35 mouse cellular contexts compared by ENCODE assay signal in genomic region chr1:38891444-38891843, GRCm38 (mm10). TPM values are rescaled to one million over a fixed set of nuclear protein-coding genes. Genes with fewer than 3 reads are reported as not detected.
"Had no signal": no experiment of that assay in that cellular context is flagged by ENCODE, and none has a peak within 500 bp of the region (broad histone marks: within the 10 kb centered on the region; RNA-seq: fewer than 3 reads in every experiment).

No protein-coding gene starts in this region.

- H3K36me3 ChIP-seq: kidney, embryonic 15.5 days; liver, embryonic 13.5 days had no signal

- H3K27ac ChIP-seq: kidney, embryonic 15.5 days; left cerebral cortex, adult 2 months; liver, embryonic 13.5 days; midbrain, embryonic 10.5 days; midbrain, embryonic 13.5 days; neural tube, embryonic 13.5 days; stomach, postnatal 0 days had no signal

- H3K4me1 ChIP-seq: kidney, embryonic 15.5 days; liver, embryonic 13.5 days had no signal

- H3K9me3 ChIP-seq: kidney, embryonic 15.5 days; liver, embryonic 13.5 days; midbrain, embryonic 10.5 days; midbrain, embryonic 13.5 days; neural tube, embryonic 13.5 days had no signal

- ATAC-seq: midbrain, embryonic 13.5 days; midbrain, embryonic 16.5 days had no signal

- DNase-seq: kidney, adult 8-10 months; kidney, postnatal 14 days; kidney, postnatal 4 days; liver, embryonic 13.5 days; lung, adult 2 months; lung, postnatal 14 days; lung, postnatal 4 days; retina, postnatal 1 day; right cerebral cortex, postnatal 25 days; thymus, adult 2 months; thymus, postnatal 14 days; thymus, postnatal 4 days had no signal

- H3K4me2 ChIP-seq: kidney, embryonic 15.5 days; liver, embryonic 13.5 days; midbrain, embryonic 13.5 days; neural tube, embryonic 13.5 days had no signal

- H3K9ac ChIP-seq: kidney, embryonic 15.5 days; liver, embryonic 13.5 days; midbrain, embryonic 13.5 days; neural tube, embryonic 13.5 days had no signal

- H3K4me3 ChIP-seq: kidney, embryonic 15.5 days; left cerebral cortex, adult 2 months; liver, embryonic 13.5 days; midbrain, embryonic 10.5 days; midbrain, embryonic 13.5 days; myocyte; neural tube, embryonic 13.5 days had no signal

- H3K27me3 ChIP-seq: kidney, embryonic 15.5 days; midbrain, embryonic 13.5 days had no signal

RNA-seq across cellular contexts. Expression of gene Chst10, which starts 6.5 kb away (rescaled TPM):
- polyA plus RNA-seq: myocyte had no signal

RNA-seq across cellular contexts. Expression of gene Nms, which starts 47.5 kb away (rescaled TPM):
- total RNA-seq: layer of hippocampus, adult 18-20 months; layer of hippocampus, postnatal 25 days; left cerebral cortex, adult 2 months; left cerebral cortex, postnatal 10 days; left cerebral cortex, postnatal 36 days; liver, adult 2 months; megakaryocyte, adult 5-6 weeks; monocyte, adult 5-6 weeks; neutrophil, adult 5-6 weeks had no signal
- polyA plus RNA-seq: kidney, embryonic 15.5 days; limb, embryonic 11.5 days; limb, embryonic 14.5 days; liver, adult 2 months; liver, embryonic 13.5 days; liver, embryonic 16.5 days; lung, adult 2 months; lung, embryonic 16.5 days; midbrain, embryonic 10.5 days; myocyte; small intestine, adult 2 months; spleen, adult 2 months; stomach, embryonic 14.5 days; stomach, postnatal 0 days had no signal

RNA-seq across cellular contexts. Expression of gene Lonrf2, which starts 54.9 kb away (rescaled TPM):
- total RNA-seq: liver, adult 2 months; monocyte, adult 5-6 weeks; neutrophil, adult 5-6 weeks had no signal
- polyA plus RNA-seq: liver, adult 2 months; myocyte had no signal
